Mouse (Mus musculus) CH12.LX (cell line): ENCODE results near the gene Ptprd. TPM values are rescaled to one million over a fixed set of nuclear protein-coding genes. Genes with fewer than 3 reads are reported as not detected.

Source experiments
- DNase-seq: peaks from one replicate; pipeline ENCODE4 v3.0.0-alpha.2; 2013; ENCODE audit errors: extremely low read depth
- H3K27ac ChIP-seq: 2 replicates; pipeline ENCODE4 v1.5.1; 2012; ENCODE audit warnings: low read depth, mild to moderate bottlenecking, control low read depth, moderate library complexity; ENCODE audit not compliant: insufficient read depth
- H3K27me3 ChIP-seq: replicated peaks from 2 replicates; pipeline ENCODE3; 2012; ENCODE audit warnings: inconsistent platforms
- H3K36me3 ChIP-seq, 2 experiments: replicated peaks in 1 of 2; 2 replicates each; pipeline versions ENCODE3 to v1.6.1; 2012; ENCODE audit warnings: inconsistent platforms in 1 of 2, low read length in 1 of 2, mild to moderate bottlenecking in 1 of 2, mixed read lengths in 1 of 2, moderate library complexity in 1 of 2; ENCODE audit not compliant: control insufficient read depth in 1 of 2, insufficient read depth in 1 of 2
- H3K4me1 ChIP-seq, 2 experiments: 2 replicates each; pipeline ENCODE4 v1.6.1; 2012; ENCODE audit warnings: inconsistent platforms in 1 of 2, moderate library complexity in 1 of 2; ENCODE audit not compliant: insufficient read depth in 2 of 2, control insufficient read depth in 1 of 2
- H3K4me2 ChIP-seq: 2 replicates; pipeline ENCODE4 v1.6.1; 2012; ENCODE audit warnings: low read depth, mild to moderate bottlenecking, control low read depth; ENCODE audit not compliant: poor library complexity, insufficient read depth, severe bottlenecking
- H3K4me3 ChIP-seq, 3 experiments: fragments of 150-350 bp in 1 of 3; sonication (generic) in 1 of 3; replicated peaks in 1 of 3; 2 replicates each; pipeline versions ENCODE3 to v1.5.1; 2011 to 2012; ENCODE audit warnings: low read depth in 2 of 3, low read length in 2 of 3, mild to moderate bottlenecking in 2 of 3, moderate library complexity in 2 of 3, control low read depth in 1 of 3, improper control_type of control experiment in 1 of 3, inconsistent platforms in 1 of 3, mixed read lengths in 1 of 3; ENCODE audit not compliant: poor library complexity in 1 of 3
- H3K79me2 ChIP-seq: replicated peaks from 2 replicates; pipeline ENCODE4 v1.6.1; 2012; ENCODE audit warnings: mild to moderate bottlenecking, moderate library complexity; ENCODE audit not compliant: control insufficient read depth, poor library complexity, insufficient read depth, severe bottlenecking; ENCODE audit errors: extremely low read depth
- H3K9ac ChIP-seq: 2 replicates; pipeline ENCODE4 v1.6.1; 2012; ENCODE audit warnings: low read depth, mild to moderate bottlenecking, control low read depth, moderate library complexity; ENCODE audit not compliant: insufficient read depth
- H3K9me3 ChIP-seq: replicated peaks from 2 replicates; pipeline ENCODE3; 2012; ENCODE audit warnings: low read length, inconsistent platforms, mixed read lengths
- BHLHE40 ChIP-seq: IDR thresholded peaks from 2 replicates; pipeline ENCODE4 v1.6.1; 2011; ENCODE audit warnings: mild to moderate bottlenecking, low read depth, low read length, improper control_type of control experiment
- CHD1 ChIP-seq: IDR thresholded peaks from 2 replicates; pipeline ENCODE4 v1.6.1; 2012; ENCODE audit warnings: low read depth, low read length, improper control_type of control experiment, inconsistent platforms
- CTCF ChIP-seq, 2 experiments: IDR thresholded peaks in 1 of 2; conservative IDR thresholded peaks in 1 of 2; 2 replicates each; pipeline ENCODE4 v1.5.1; 2011 to 2012; ENCODE audit warnings: low read depth in 2 of 2, low read length in 2 of 2, improper control_type of control experiment in 1 of 2, inconsistent platforms in 1 of 2, mild to moderate bottlenecking in 1 of 2, moderate library complexity in 1 of 2
- E2F4 ChIP-seq: IDR thresholded peaks from 2 replicates; pipeline ENCODE4 v1.6.1; 2011; ENCODE audit warnings: low read depth, low read length, improper control_type of control experiment; ENCODE audit not compliant: insufficient replicate concordance
- ELF1 ChIP-seq: IDR thresholded peaks from 2 replicates; pipeline ENCODE4 v1.6.1; 2014; ENCODE audit warnings: low read depth, mild to moderate bottlenecking, inconsistent platforms, low read length, improper control_type of control experiment
- ETS1 ChIP-seq: conservative IDR thresholded peaks from 2 replicates; pipeline ENCODE4 v1.6.1; 2012; ENCODE audit warnings: low read depth, mild to moderate bottlenecking, inconsistent platforms, low read length, improper control_type of control experiment, moderate library complexity
- GABPA ChIP-seq: IDR thresholded peaks from 2 replicates; pipeline ENCODE4 v1.6.1; 2012; ENCODE audit warnings: low read depth, low read length, improper control_type of control experiment, inconsistent platforms; ENCODE audit not compliant: insufficient replicate concordance
- HCFC1 ChIP-seq: IDR thresholded peaks from 2 replicates; pipeline ENCODE4 v1.6.1; 2012; ENCODE audit warnings: low read depth, mild to moderate bottlenecking, inconsistent platforms, low read length, improper control_type of control experiment
- JUND ChIP-seq: conservative IDR thresholded peaks from 2 replicates; pipeline ENCODE4 v1.6.1; 2011; ENCODE audit warnings: low read depth, low read length, improper control_type of control experiment
- KAT2A ChIP-seq: IDR thresholded peaks from 2 replicates; pipeline ENCODE4 v1.6.1; 2012; ENCODE audit warnings: low read length, improper control_type of control experiment, inconsistent platforms; ENCODE audit not compliant: insufficient replicate concordance
- MAFK ChIP-seq: IDR thresholded peaks from 2 replicates; pipeline ENCODE4 v1.6.1; 2011; ENCODE audit warnings: low read length, improper control_type of control experiment; ENCODE audit not compliant: insufficient replicate concordance
- MAX ChIP-seq: IDR thresholded peaks from 2 replicates; pipeline ENCODE4 v1.6.1; 2011; ENCODE audit warnings: low read length, improper control_type of control experiment
- MAZ ChIP-seq: IDR thresholded peaks from 2 replicates; pipeline ENCODE4 v1.6.1; 2012; ENCODE audit warnings: low read depth, mild to moderate bottlenecking, inconsistent platforms, low read length, improper control_type of control experiment, moderate library complexity
- MEF2A ChIP-seq: IDR thresholded peaks from 2 replicates; pipeline ENCODE4 v1.6.1; 2014; ENCODE audit warnings: low read depth, mild to moderate bottlenecking, inconsistent platforms, low read length, improper control_type of control experiment, borderline replicate concordance
- NELFE ChIP-seq: IDR thresholded peaks from 2 replicates; pipeline ENCODE4 v1.6.1; 2011; ENCODE audit warnings: low read depth, low read length, improper control_type of control experiment
- PAX5 ChIP-seq: IDR thresholded peaks from 2 replicates; pipeline ENCODE4 v1.6.1; 2012; ENCODE audit warnings: low read length, inconsistent platforms, mixed read lengths
- RAD21 ChIP-seq: IDR thresholded peaks from 2 replicates; pipeline ENCODE4 v1.6.1; 2011; ENCODE audit warnings: low read depth, mild to moderate bottlenecking, low read length, improper control_type of control experiment, moderate library complexity
- SIN3A ChIP-seq: IDR thresholded peaks from 2 replicates; pipeline ENCODE4 v1.6.1; 2012; ENCODE audit warnings: low read length, improper control_type of control experiment, inconsistent platforms
- TBP ChIP-seq: conservative IDR thresholded peaks from 2 replicates; pipeline ENCODE4 v1.6.1; 2011; ENCODE audit warnings: low read depth, low read length, improper control_type of control experiment
- UBTF ChIP-seq: IDR thresholded peaks from 2 replicates; pipeline ENCODE4 v1.6.1; 2012; ENCODE audit warnings: low read depth, mild to moderate bottlenecking, inconsistent platforms, low read length, improper control_type of control experiment, moderate library complexity
- USF1 ChIP-seq: IDR thresholded peaks from 2 replicates; pipeline ENCODE4 v1.6.1; 2014; ENCODE audit warnings: low read depth, mild to moderate bottlenecking, inconsistent platforms, low read length, improper control_type of control experiment
- dilution Hi-C: fragments of 300-500 bp; cut with MboI; formaldehyde crosslinking; loops from 2 replicates; pipeline ENCODE4 v1.14.3; 2020; ENCODE audit warnings: low sequenced_read_pairs; ENCODE audit not compliant: extremely low pct_unique_long_range_greater_than_20kb, extremely low pct_ligation_motif_present
- in situ Hi-C: fragments of 300-500 bp; cut with MboI; formaldehyde crosslinking; loops from 3 replicates; pipeline ENCODE4 v1.14.3; 2019; ENCODE audit warnings: low sequenced_read_pairs, low pct_ligation_motif_present, low pct_unique_long_range_greater_than_20kb, mixed read lengths
- polyA plus RNA-seq: library from polyadenylated mRNA; unstranded; fragments of >175 nt; gene quantifications from 2 replicates; pipeline ENCODE4 v1.2.1, GENCODE M21; 2012; ENCODE audit warnings: low read depth; ENCODE audit not compliant: insufficient read length
- total RNA-seq, 2 experiments: library from RNA; depleted of rRNA; stranded (reverse); fragments of 300-350 nt in 1 of 2; fragments of >200 nt in 1 of 2; gene quantifications; 2 replicates each; pipeline ENCODE4 v1.2.3; 2012 to 2014

The Ptprd gene
- total and polyA plus RNA-seq, 3 experiments: not detected

GRCm38 (mm10) chr4:76365871-76366270 is 1845.9 kb downstream of the Ptprd start:
- dilution Hi-C loops: no loop called here
- H3K9ac ChIP-seq: no peak overlapping the region
- H3K4me1 ChIP-seq: no peaks in the 10 kb centered on the region
- no peaks in the 10 kb centered on the region for H3K79me2 ChIP-seq
- no peak overlapping the region for H3K4me3 ChIP-seq
- DNase-seq: no peak
- H3K9me3 ChIP-seq: peaks cover 38% of the 10 kb centered on the region
- H3K27ac ChIP-seq: no peak overlapping the region
- no peak overlapping the region for H3K4me2 ChIP-seq
- H3K36me3 ChIP-seq: no peaks in the 10 kb centered on the region
- H3K27me3 ChIP-seq: no peaks in the 10 kb centered on the region
- TF ChIP-seq TBP (no peak), ELF1 (no peak), UBTF (no peak), MAZ (no peak), HCFC1 (no peak), JUND (no peak), KAT2A (no peak), MAFK (no peak), BHLHE40 (no peak), GABPA (no peak), E2F4 (no peak), NELFE (no peak), SIN3A (no peak), CHD1 (no peak), CTCF (conservative IDR thresholded peaks at IDR 0.05 in 1 of 2, IDR thresholded peaks at IDR 0.05 in 1 of 2; ENCODE audit: low read depth in 2 of 2, low read length in 2 of 2) (no peak), MAX (no peak), MEF2A (no peak), RAD21 (no peak), USF1 (no peak)
- TF ChIP-seq, all 38 proteins: peak for 0
- in situ Hi-C loops: no loop called here

GRCm38 (mm10) chr4:76361546-76361945 is 1850.2 kb downstream of the Ptprd start:
- in situ Hi-C loops (no loop called here), dilution Hi-C loops (no loop called here)
- DNase-seq: no peak
- Histone ChIP-seq H3K9me3 (peaks cover 31% of the 10 kb centered on the region), H3K4me3 (no peak overlapping the region), H3K36me3 (no peaks in the 10 kb centered on the region), H3K4me2 (no peak overlapping the region), H3K4me1 (no peaks in the 10 kb centered on the region), H3K9ac (no peak overlapping the region), H3K27ac (no peak overlapping the region), H3K27me3 (no peaks in the 10 kb centered on the region), H3K79me2 (no peaks in the 10 kb centered on the region)
- TF ChIP-seq KAT2A (no peak), ETS1 (no peak), PAX5 (no peak)
